18 mouse cellular contexts compared by ENCODE assay signal in the genomic region with DNA sequence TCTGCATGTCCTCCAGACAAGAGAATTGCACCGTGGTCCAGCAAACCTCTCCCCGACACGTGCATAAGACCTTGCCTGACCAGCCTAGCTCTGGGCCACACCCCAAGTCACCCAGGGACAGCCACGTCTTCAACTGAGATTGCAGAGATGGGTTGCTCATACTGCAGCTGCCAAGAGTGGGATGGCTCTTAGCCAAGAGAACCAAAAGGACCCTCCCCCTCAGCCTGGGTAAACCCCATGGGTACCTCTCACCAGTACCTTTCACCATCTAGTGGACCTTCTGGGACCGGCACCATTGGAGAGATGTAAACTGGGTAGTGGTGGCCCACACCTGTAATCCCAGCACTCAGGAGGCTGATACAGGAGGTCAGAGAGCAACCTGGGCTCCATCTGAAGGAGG. TPM values are rescaled to one million over a fixed set of nuclear protein-coding genes. Genes with fewer than 3 reads are reported as not detected.
A peak's percentile ranks its signal among the peaks of the same experiment; 100 is the strongest.
DNase-seq lines count a peak whose midpoint lies in the region; ATAC-seq and TF ChIP-seq lines count a peak whose summit lies in the region.
"Had no signal": no experiment of that assay in that cellular context is flagged by ENCODE, and none has a peak within 500 bp of the region (broad histone marks: within the 10 kb centered on the region; RNA-seq: fewer than 3 reads in every experiment).

No protein-coding gene starts in this region.

- TF ChIP-seq EP300 in stomach, postnatal 0 days (optimal IDR thresholded peaks at IDR 0.05) = no peak

- no peak overlapping the region for H3K4me2 ChIP-seq in intestine, postnatal 0 days (replicated peaks; ENCODE audit: low read depth)
- H3K4me2 ChIP-seq in intestine, embryonic 16.5 days (ENCODE audit: low read depth, low read length) = no peak overlapping the region
- peak overlapping the region; percentile 82; the same call in 1 of the 2 replicates for H3K4me2 ChIP-seq in neural tube, embryonic 13.5 days
- H3K4me2 ChIP-seq in stomach, postnatal 0 days (replicated peaks; ENCODE audit: low read depth) = no peak overlapping the region

- no peak for TF ChIP-seq POLR2A in cerebellum, adult 2 months (IDR thresholded peaks at IDR 0.05; ENCODE audit: borderline replicate concordance, insufficient read depth, low read length)

- H3K36me3 ChIP-seq in intestine, postnatal 0 days (ENCODE audit: control insufficient read depth, insufficient read depth) = no peaks in the 10 kb centered on the region
- H3K36me3 ChIP-seq in intestine, embryonic 16.5 days (ENCODE audit: control insufficient read depth, insufficient read depth, low read length) = no peaks in the 10 kb centered on the region
- no peaks in the 10 kb centered on the region for H3K36me3 ChIP-seq in neural tube, embryonic 13.5 days
- H3K36me3 ChIP-seq in stomach, postnatal 0 days (ENCODE audit: control insufficient read depth, insufficient read depth, low read length) = no peaks in the 10 kb centered on the region
- H3K36me3 ChIP-seq: embryonic facial prominence, embryonic 12.5 days; forebrain, embryonic 10.5 days; midbrain, embryonic 15.5 days had no signal

- no peaks in the 10 kb centered on the region for H3K27me3 ChIP-seq in cerebellum, adult 2 months (ENCODE audit: control insufficient read depth, insufficient read depth, low read length)
- no peaks in the 10 kb centered on the region for H3K27me3 ChIP-seq in intestine, postnatal 0 days (replicated peaks; ENCODE audit: control insufficient read depth, insufficient read depth, low read length)
- no peaks in the 10 kb centered on the region; the same call in 1 of the 2 replicates for H3K27me3 ChIP-seq in intestine, embryonic 16.5 days (replicated peaks; ENCODE audit: control insufficient read depth, insufficient read depth, low read length)
- H3K27me3 ChIP-seq in neural tube, embryonic 13.5 days = peaks cover 16% of the 10 kb centered on the region
- no peaks in the 10 kb centered on the region for H3K27me3 ChIP-seq in stomach, postnatal 0 days (ENCODE audit: control insufficient read depth, insufficient read depth, low read length)
- H3K27me3 ChIP-seq: midbrain, embryonic 15.5 days had no signal

- no peak overlapping the region for H3K9ac ChIP-seq in intestine, postnatal 0 days (ENCODE audit: low read depth, low read length)
- no peak overlapping the region for H3K9ac ChIP-seq in intestine, embryonic 16.5 days (ENCODE audit: low read depth, low read length)
- no peak overlapping the region for H3K9ac ChIP-seq in neural tube, embryonic 13.5 days
- H3K9ac ChIP-seq in stomach, postnatal 0 days (ENCODE audit: low read length) = no peak overlapping the region
- H3K9ac ChIP-seq: embryonic facial prominence, embryonic 12.5 days; liver, embryonic 14.5 days; midbrain, embryonic 15.5 days had no signal

- no peak for ATAC-seq in intestine, postnatal 0 days
- no peak for ATAC-seq in intestine, embryonic 16.5 days
- ATAC-seq in neural tube, embryonic 13.5 days (ENCODE audit: low read depth) = no peak
- no peak for ATAC-seq in stomach, postnatal 0 days (ENCODE audit: low FRiP score, low TSS enrichment)
- ATAC-seq: activated CD4-positive, CD25-positive, alpha-beta regulatory T cell, adult 4 months; midbrain, embryonic 15.5 days had no signal

- H3K27ac ChIP-seq in cerebellum, adult 2 months (ENCODE audit: insufficient read depth, low read length) = no peak overlapping the region
- H3K27ac ChIP-seq in intestine, postnatal 0 days (ENCODE audit: low read depth, low read length) = no peak overlapping the region
- no peak overlapping the region for H3K27ac ChIP-seq in intestine, embryonic 16.5 days (ENCODE audit: low read length)
- H3K27ac ChIP-seq in neural tube, embryonic 13.5 days (replicated peaks) = no peak overlapping the region
- H3K27ac ChIP-seq in stomach, postnatal 0 days (replicated peaks) = no peak overlapping the region
- H3K27ac ChIP-seq: embryonic facial prominence, embryonic 12.5 days; forebrain, embryonic 10.5 days; heart, adult 2 months; kidney, postnatal 0 days; liver, embryonic 14.5 days; midbrain, embryonic 15.5 days had no signal

- intact Hi-C loops in left cerebral cortex, postnatal 10 days (cut with DNase I) = loop anchor here (5.0 kb wide), 1 partner anchor 53 kb away; no protein-coding TSS in a partner anchor

- peak; percentile 21; the same call in 1 of the 2 replicates for TF ChIP-seq CTCF in cerebellum, adult 2 months (IDR thresholded peaks at IDR 0.05; ENCODE audit: borderline replicate concordance, insufficient read depth, low read depth, low read length)
- TF ChIP-seq CTCF in intestine, postnatal 0 days (IDR thresholded peaks at IDR 0.05; ENCODE audit: low read depth) = 0 out of 2 replicates have a peak, but pooled peaks have one; percentile 7
- TF ChIP-seq CTCF in stomach, postnatal 0 days (IDR thresholded peaks at IDR 0.05; ENCODE audit: low read depth) = peak; percentile 6; the same call in 1 of the 2 replicates

- no peaks in the 10 kb centered on the region for H3K9me3 ChIP-seq in intestine, postnatal 0 days (ENCODE audit: control insufficient read depth)
- H3K9me3 ChIP-seq in intestine, embryonic 16.5 days (ENCODE audit: control insufficient read depth, low read length) = no peaks in the 10 kb centered on the region
- no peaks in the 10 kb centered on the region for H3K9me3 ChIP-seq in neural tube, embryonic 13.5 days
- no peaks in the 10 kb centered on the region for H3K9me3 ChIP-seq in stomach, postnatal 0 days (ENCODE audit: control insufficient read depth, low read length)
- H3K9me3 ChIP-seq: embryonic facial prominence, embryonic 12.5 days; forebrain, embryonic 10.5 days; midbrain, embryonic 15.5 days had no signal

- DNase-seq in cerebellum, adult 2 months = peak in 1 of 2 experiments; percentile 34
- DNase-seq in cerebellum, adult 8-10 months = no peak
- DNase-seq in neural tube, embryonic 10.5 days (ENCODE audit: extremely low spot score, low spot score) = no peak
- DNase-seq in stomach, postnatal 0 days (ENCODE audit: low spot score) = no peak
- no peak for DNase-seq in left cerebral cortex, postnatal 10 days (ENCODE audit: extremely low spot score in 1 of 2, low spot score in 2 of 2)
- DNase-seq: heart, adult 2 months; heart, postnatal 36 days; lung, postnatal 36 days; spleen, adult 18-20 months had no signal

- H3K4me3 ChIP-seq in cerebellum, adult 2 months (replicated peaks; ENCODE audit: insufficient read depth, low read depth, low read length) = peak overlapping the region; percentile 98
- no peak overlapping the region for H3K4me3 ChIP-seq in intestine, postnatal 0 days (ENCODE audit: low read depth, low read length)
- no peak overlapping the region for H3K4me3 ChIP-seq in intestine, embryonic 16.5 days (ENCODE audit: low read length)
- H3K4me3 ChIP-seq in neural tube, embryonic 13.5 days = no peak overlapping the region
- no peak overlapping the region for H3K4me3 ChIP-seq in stomach, postnatal 0 days (ENCODE audit: low read depth, low read length)
- H3K4me3 ChIP-seq: embryonic facial prominence, embryonic 12.5 days; forebrain, embryonic 10.5 days; heart, adult 2 months had no signal

- WGBS in cerebellum, adult 2 months = 29% methylated on average over 5 of the region's 5 CpGs
- 33% methylated on average over 5 of the region's 5 CpGs for WGBS in intestine, postnatal 0 days
- WGBS in intestine, embryonic 16.5 days = 62% methylated on average over 5 of the region's 5 CpGs
- WGBS in neural tube, embryonic 13.5 days = 59% methylated on average over 5 of the region's 5 CpGs
- WGBS in stomach, postnatal 0 days = 54% methylated on average over 5 of the region's 5 CpGs

- peaks cover 29% of the 10 kb centered on the region for H3K4me1 ChIP-seq in cerebellum, adult 2 months (ENCODE audit: control insufficient read depth, insufficient read depth, low read length)
- H3K4me1 ChIP-seq in intestine, postnatal 0 days (replicated peaks; ENCODE audit: control insufficient read depth, insufficient read depth, low read length) = no peaks in the 10 kb centered on the region
- H3K4me1 ChIP-seq in intestine, embryonic 16.5 days (ENCODE audit: control insufficient read depth, insufficient read depth, low read length) = 0 out of 2 replicates have a peak, but pooled peaks cover 2% of the 10 kb centered on the region
- H3K4me1 ChIP-seq in neural tube, embryonic 13.5 days (replicated peaks) = peaks cover 31% of the 10 kb centered on the region
- no peaks in the 10 kb centered on the region for H3K4me1 ChIP-seq in stomach, postnatal 0 days (replicated peaks; ENCODE audit: control insufficient read depth, insufficient read depth)

RNA-seq across cellular contexts. Expression of gene Sema4d, which starts 2.8 kb away (rescaled TPM):
- polyA plus RNA-seq in cerebellum, adult 2 months (2012; rRNA removed) = 111 and 116 TPM in 2 replicates
- 3.4 TPM in 2 replicates for polyA plus RNA-seq in intestine, postnatal 0 days (2015; fragmentation: Nextera tagmentation; extraction: Ambion mirVana)
- polyA plus RNA-seq in intestine, embryonic 16.5 days (2015; fragmentation: Nextera tagmentation; extraction: Ambion mirVana) = 5.7 and 5.9 TPM in 2 replicates
- 14.3 TPM in 2 replicates for polyA plus RNA-seq in neural tube, embryonic 13.5 days (2015; fragmentation: Nextera tagmentation; extraction: Ambion mirVana)
- 6.7 and 8.0 TPM in 2 replicates for polyA plus RNA-seq in stomach, postnatal 0 days (2015; fragmentation: Nextera tagmentation; extraction: Ambion mirVana)
- 10 to 100 TPM; 66.1 to 77.0 TPM for total RNA-seq in left cerebral cortex, postnatal 10 days (2021)

RNA-seq across cellular contexts. Expression of gene Gadd45g, which starts 55.7 kb away (rescaled TPM):
- 50.3 and 57.4 TPM in 2 replicates for polyA plus RNA-seq in cerebellum, adult 2 months (2012; rRNA removed)
- 28.7 and 32.7 TPM in 2 replicates for polyA plus RNA-seq in intestine, postnatal 0 days (2015; fragmentation: Nextera tagmentation; extraction: Ambion mirVana)
- polyA plus RNA-seq in intestine, embryonic 16.5 days (2015; fragmentation: Nextera tagmentation; extraction: Ambion mirVana) = 36.4 and 40.8 TPM in 2 replicates
- polyA plus RNA-seq in neural tube, embryonic 13.5 days (2015; fragmentation: Nextera tagmentation; extraction: Ambion mirVana) = 96.7 and 118 TPM in 2 replicates
- 37.1 and 39.1 TPM in 2 replicates for polyA plus RNA-seq in stomach, postnatal 0 days (2015; fragmentation: Nextera tagmentation; extraction: Ambion mirVana)
- 10 to 100 TPM; 12.1 to 15.7 TPM for total RNA-seq in left cerebral cortex, postnatal 10 days (2021)
